Mouse (Mus musculus): Measurements from ENCODE around the gene Slc15a2. TPM values are rescaled to one million over a fixed set of nuclear protein-coding genes. Genes with fewer than 3 reads are reported as not detected.

The Slc15a2 gene
- total and polyA plus RNA-seq, 3 experiments = 1.6 to 144 (median 111) TPM

DNA sequence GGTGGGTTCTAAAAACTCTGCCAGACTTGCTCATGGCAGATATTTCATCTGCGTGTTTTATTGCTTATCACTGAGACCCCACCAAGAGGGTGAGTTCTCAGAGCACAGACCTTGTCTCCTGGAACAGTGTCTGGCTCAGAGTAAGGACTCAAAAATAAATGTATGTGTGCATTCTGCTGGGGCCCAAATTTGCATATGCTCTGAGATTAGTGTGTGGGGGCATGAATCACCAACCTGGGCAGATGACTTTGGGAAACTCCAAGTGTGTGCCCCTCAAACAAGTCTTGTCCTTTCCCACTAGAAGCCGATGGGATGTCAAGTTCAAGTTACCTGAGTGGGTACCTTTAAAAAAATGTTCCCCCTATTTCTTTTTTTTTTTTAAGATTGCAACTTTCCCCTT, 84.3 kb downstream of the Slc15a2 start:
- Histone ChIP-seq H3K36me3 (replicated peaks) (no peaks in the 10 kb centered on the region), H3K4me1 (ENCODE audit: insufficient read depth, low read depth, low read length) (no peaks in the 10 kb centered on the region), H3K9me3 (replicated peaks) (no peaks in the 10 kb centered on the region), H3K4me3 (ENCODE audit: low read depth, low read length) (no peak overlapping the region), H3K27me3 (ENCODE audit: insufficient read depth, low read length) (peaks cover 4% of the 10 kb centered on the region; the same call in 1 of the 2 replicates)
- DNase-seq (ENCODE audit: low spot score) (no peak), ATAC-seq (ENCODE audit: extremely low read depth, insufficient number of reproducible peaks, low FRiP score, poor library complexity, severe bottlenecking) (no peak)
- TF ChIP-seq CTCF (IDR thresholded peaks at IDR 0.05; ENCODE audit: low read depth, low read length) (no peak), TAL1 (conservative IDR thresholded peaks at IDR 0.05; ENCODE audit: low read depth, low read length) (no peak), POLR2AphosphoS5 (IDR thresholded peaks at IDR 0.05; ENCODE audit: insufficient replicate concordance, low read depth, low read length) (no peak), GATA1 (IDR thresholded peaks at IDR 0.05; ENCODE audit: borderline replicate concordance, low read length) (no peak), GATA2 (IDR thresholded peaks at IDR 0.05; ENCODE audit: borderline replicate concordance, low read depth, low read length) (no peak)

Other genes with a start within 250 kb of the Slc15a2 start
- not detected in 2 replicates for gene Casr, start 222.8 kb downstream of the Slc15a2 start, total RNA-seq (2014; fragmentation: Nextera tagmentation)
- gene Casr, start 222.8 kb downstream of the Slc15a2 start, total RNA-seq (2017) = 0.06 and 0.44 TPM in 2 replicates
- not detected in 2 replicates for gene Casr, start 222.8 kb downstream of the Slc15a2 start, polyA plus RNA-seq (2012)
- not detected in 2 replicates for gene Cd86, start 118.9 kb downstream of the Slc15a2 start, total RNA-seq (2014; fragmentation: Nextera tagmentation)
- gene Cd86, start 118.9 kb downstream of the Slc15a2 start, total RNA-seq (2017) = not detected in 2 replicates
- not detected in 2 replicates for gene Cd86, start 118.9 kb downstream of the Slc15a2 start, polyA plus RNA-seq (2012)
- gene Ildr1, start 91.0 kb downstream of the Slc15a2 start, total RNA-seq (2014; fragmentation: Nextera tagmentation) = not detected in 2 replicates
- 0.27 TPM in 1 of 2 replicates, not detected in the other for gene Ildr1, start 91.0 kb downstream of the Slc15a2 start, total RNA-seq (2017)
- not detected in 2 replicates for gene Ildr1, start 91.0 kb downstream of the Slc15a2 start, polyA plus RNA-seq (2012)
- gene Iqcb1, start 43.4 kb upstream of the Slc15a2 start, total RNA-seq (2014; fragmentation: Nextera tagmentation) = 27.7 and 28.0 TPM in 2 replicates
- 17.3 and 19.0 TPM in 2 replicates for gene Iqcb1, start 43.4 kb upstream of the Slc15a2 start, total RNA-seq (2017)
- 1.9 and 2.9 TPM in 2 replicates for gene Iqcb1, start 43.4 kb upstream of the Slc15a2 start, polyA plus RNA-seq (2012)
- gene Eaf2, start 90.0 kb upstream of the Slc15a2 start, total RNA-seq (2014; fragmentation: Nextera tagmentation) = 1.8 and 2.4 TPM in 2 replicates
- gene Eaf2, start 90.0 kb upstream of the Slc15a2 start, total RNA-seq (2017) = 1.4 and 2.1 TPM in 2 replicates
- gene Eaf2, start 90.0 kb upstream of the Slc15a2 start, polyA plus RNA-seq (2012) = 0.47 and 0.68 TPM in 2 replicates
- gene Golgb1, start 90.2 kb upstream of the Slc15a2 start, total RNA-seq (2014; fragmentation: Nextera tagmentation) = 30.0 and 31.9 TPM in 2 replicates
- gene Golgb1, start 90.2 kb upstream of the Slc15a2 start, total RNA-seq (2017) = 33.9 and 39.3 TPM in 2 replicates
- 11.0 and 12.1 TPM in 2 replicates for gene Golgb1, start 90.2 kb upstream of the Slc15a2 start, polyA plus RNA-seq (2012)
- gene Hcls1, start 150.0 kb upstream of the Slc15a2 start, total RNA-seq (2014; fragmentation: Nextera tagmentation) = 6.6 and 11.9 TPM in 2 replicates
- 70.6 and 72.8 TPM in 2 replicates for gene Hcls1, start 150.0 kb upstream of the Slc15a2 start, total RNA-seq (2017)
- 41.2 and 50.4 TPM in 2 replicates for gene Hcls1, start 150.0 kb upstream of the Slc15a2 start, polyA plus RNA-seq (2012)
- gene Fbxo40, start 205.5 kb upstream of the Slc15a2 start, total RNA-seq (2014; fragmentation: Nextera tagmentation) = not detected in 2 replicates
- 0.11 and 0.76 TPM in 2 replicates for gene Fbxo40, start 205.5 kb upstream of the Slc15a2 start, total RNA-seq (2017)
- not detected in 2 replicates for gene Fbxo40, start 205.5 kb upstream of the Slc15a2 start, polyA plus RNA-seq (2012)
- 42.1 and 45.1 TPM in 2 replicates for gene Polq, start 226.8 kb upstream of the Slc15a2 start, total RNA-seq (2014; fragmentation: Nextera tagmentation)
- 24.5 and 26.9 TPM in 2 replicates for gene Polq, start 226.8 kb upstream of the Slc15a2 start, total RNA-seq (2017)
- 3.0 and 4.2 TPM in 2 replicates for gene Polq, start 226.8 kb upstream of the Slc15a2 start, polyA plus RNA-seq (2012)

All from G1E (cell line).